Mouse (Mus musculus) kidney, adult 18-20 months (tissue): ENCODE measurements around the gene Hist1h3b.

Source experiments
- DNase-seq: peaks from one replicate; pipeline ENCODE4 v3.0.0; 2021

Hist1h3b gene

GRCm38 (mm10) chr13:23799405-23799804, 47.3 kb downstream of the Hist1h3b start:
- DNase-seq = no peak
